Mouse (Mus musculus): ENCODE results near the gene Cycs. TPM values are rescaled to one million over a fixed set of nuclear protein-coding genes. Genes with fewer than 3 reads are reported as not detected.

The Cycs gene
- polyA plus RNA-seq, 1 experiment = 50.4 TPM

- 79% methylated on average over 1 of the region's 1 CpGs for WGBS
- peaks cover 4% of the 10 kb centered on the region for H3K4me1 ChIP-seq (ENCODE audit: control insufficient read depth, insufficient read depth, low read length)
- H3K27ac ChIP-seq (ENCODE audit: control insufficient read depth, insufficient read depth, low read depth, low read length, poor library complexity) = no peak overlapping the region
- TF ChIP-seq POLR2A (IDR thresholded peaks at IDR 0.05; ENCODE audit: borderline replicate concordance, control insufficient read depth, low read depth, low read length) (no peak), CTCF (IDR thresholded peaks at IDR 0.05; ENCODE audit: control insufficient read depth, insufficient read depth, low read length) (no peak)
- no peak overlapping the region for H3K4me3 ChIP-seq (replicated peaks; ENCODE audit: control insufficient read depth, low read depth, low read length)
Observed at GRCm38 (mm10) chr6:50539641-50540040, 26.7 kb downstream of the Cycs start.

- 6% methylated on average over 7 of the region's 7 CpGs for WGBS
- TF ChIP-seq CTCF (IDR thresholded peaks at IDR 0.05; ENCODE audit: control insufficient read depth, insufficient read depth, low read length) (peak; percentile 89), POLR2A (IDR thresholded peaks at IDR 0.05; ENCODE audit: borderline replicate concordance, control insufficient read depth, low read depth, low read length) (no peak)
- Histone ChIP-seq H3K4me1 (ENCODE audit: control insufficient read depth, insufficient read depth, low read length) (peaks cover 2% of the 10 kb centered on the region), H3K4me3 (replicated peaks; ENCODE audit: control insufficient read depth, low read depth, low read length) (no peak overlapping the region), H3K27ac (ENCODE audit: control insufficient read depth, insufficient read depth, low read depth, low read length, poor library complexity) (no peak overlapping the region)
Observed at GRCm38 (mm10) chr6:50536461-50536892, 29.9 kb downstream of the Cycs start.

GRCm38 (mm10) chr6:50535346-50535745 lies 31.0 kb downstream of the Cycs start:
- WGBS = 88% methylated on average over 3 of the region's 3 CpGs
- Histone ChIP-seq H3K27ac (ENCODE audit: control insufficient read depth, insufficient read depth, low read depth, low read length, poor library complexity) (no peak overlapping the region), H3K4me1 (ENCODE audit: control insufficient read depth, insufficient read depth, low read length) (peaks cover 1% of the 10 kb centered on the region), H3K4me3 (replicated peaks; ENCODE audit: control insufficient read depth, low read depth, low read length) (no peak overlapping the region)
- TF ChIP-seq POLR2A (IDR thresholded peaks at IDR 0.05; ENCODE audit: borderline replicate concordance, control insufficient read depth, low read depth, low read length) (no peak), CTCF (IDR thresholded peaks at IDR 0.05; ENCODE audit: control insufficient read depth, insufficient read depth, low read length) (no peak)

- 88% methylated on average over 8 of the region's 8 CpGs for WGBS
- Histone ChIP-seq H3K4me1 (ENCODE audit: control insufficient read depth, insufficient read depth, low read length) (no peaks in the 10 kb centered on the region), H3K27ac (ENCODE audit: control insufficient read depth, insufficient read depth, low read depth, low read length, poor library complexity) (no peak overlapping the region), H3K4me3 (replicated peaks; ENCODE audit: control insufficient read depth, low read depth, low read length) (no peak overlapping the region)
- TF ChIP-seq CTCF (IDR thresholded peaks at IDR 0.05; ENCODE audit: control insufficient read depth, insufficient read depth, low read length) (no peak), POLR2A (IDR thresholded peaks at IDR 0.05; ENCODE audit: borderline replicate concordance, control insufficient read depth, low read depth, low read length) (no peak)
Observed at GRCm38 (mm10) chr6:50531920-50532319, 34.4 kb downstream of the Cycs start.

- Histone ChIP-seq H3K4me1 (ENCODE audit: control insufficient read depth, insufficient read depth, low read length) (no peaks in the 10 kb centered on the region; the same call in 1 of the 2 replicates), H3K27ac (ENCODE audit: control insufficient read depth, insufficient read depth, low read depth, low read length, poor library complexity) (no peak overlapping the region), H3K4me3 (replicated peaks; ENCODE audit: control insufficient read depth, low read depth, low read length) (no peak overlapping the region)
- TF ChIP-seq POLR2A (IDR thresholded peaks at IDR 0.05; ENCODE audit: borderline replicate concordance, control insufficient read depth, low read depth, low read length) (no peak), CTCF (IDR thresholded peaks at IDR 0.05; ENCODE audit: control insufficient read depth, insufficient read depth, low read length) (no peak)
- 67% methylated on average over 3 of the region's 3 CpGs for WGBS
Observed at GRCm38 (mm10) chr6:50531003-50531402, 35.3 kb downstream of the Cycs start.

- H3K4me1 ChIP-seq (ENCODE audit: control insufficient read depth, insufficient read depth, low read length) = no peaks in the 10 kb centered on the region; the same call in 1 of the 2 replicates
- TF ChIP-seq CTCF (IDR thresholded peaks at IDR 0.05; ENCODE audit: control insufficient read depth, insufficient read depth, low read length) (no peak), POLR2A (IDR thresholded peaks at IDR 0.05; ENCODE audit: borderline replicate concordance, control insufficient read depth, low read depth, low read length) (no peak)
- no peak overlapping the region for H3K27ac ChIP-seq (ENCODE audit: control insufficient read depth, insufficient read depth, low read depth, low read length, poor library complexity)
- no peak overlapping the region for H3K4me3 ChIP-seq (replicated peaks; ENCODE audit: control insufficient read depth, low read depth, low read length)
- WGBS = 88% methylated on average over 11 of the region's 11 CpGs
Observed at GRCm38 (mm10) chr6:50529194-50529593, 37.1 kb downstream of the Cycs start.

- Histone ChIP-seq H3K4me3 (replicated peaks; ENCODE audit: control insufficient read depth, low read depth, low read length) (no peak overlapping the region), H3K27ac (ENCODE audit: control insufficient read depth, insufficient read depth, low read depth, low read length, poor library complexity) (no peak overlapping the region), H3K4me1 (ENCODE audit: control insufficient read depth, insufficient read depth, low read length) (no peaks in the 10 kb centered on the region; the same call in 1 of the 2 replicates)
- 84% methylated on average over 9 of the region's 9 CpGs for WGBS
- TF ChIP-seq CTCF (IDR thresholded peaks at IDR 0.05; ENCODE audit: control insufficient read depth, insufficient read depth, low read length) (no peak), POLR2A (IDR thresholded peaks at IDR 0.05; ENCODE audit: borderline replicate concordance, control insufficient read depth, low read depth, low read length) (no peak)
Observed at GRCm38 (mm10) chr6:50527416-50527815, 38.9 kb downstream of the Cycs start.

- Histone ChIP-seq H3K4me1 (ENCODE audit: control insufficient read depth, insufficient read depth, low read length) (peaks cover 2% of the 10 kb centered on the region; the same call in 1 of the 2 replicates), H3K27ac (ENCODE audit: control insufficient read depth, insufficient read depth, low read depth, low read length, poor library complexity) (no peak overlapping the region), H3K4me3 (replicated peaks; ENCODE audit: control insufficient read depth, low read depth, low read length) (no peak overlapping the region)
- no peak for TF ChIP-seq POLR2A (IDR thresholded peaks at IDR 0.05; ENCODE audit: borderline replicate concordance, control insufficient read depth, low read depth, low read length)
- TF ChIP-seq CTCF (IDR thresholded peaks at IDR 0.05; ENCODE audit: control insufficient read depth, insufficient read depth, low read length) = peak; percentile 58
- WGBS = 24% methylated on average over 7 of the region's 7 CpGs
Observed at GRCm38 (mm10) chr6:50526597-50527024, 39.7 kb downstream of the Cycs start.

- Histone ChIP-seq H3K27ac (ENCODE audit: control insufficient read depth, insufficient read depth, low read depth, low read length, poor library complexity) (no peak overlapping the region), H3K4me3 (replicated peaks; ENCODE audit: control insufficient read depth, low read depth, low read length) (no peak overlapping the region), H3K4me1 (ENCODE audit: control insufficient read depth, insufficient read depth, low read length) (peaks cover 2% of the 10 kb centered on the region; the same call in 1 of the 2 replicates)
- 90% methylated on average over 8 of the region's 8 CpGs for WGBS
- TF ChIP-seq POLR2A (IDR thresholded peaks at IDR 0.05; ENCODE audit: borderline replicate concordance, control insufficient read depth, low read depth, low read length) (no peak), CTCF (IDR thresholded peaks at IDR 0.05; ENCODE audit: control insufficient read depth, insufficient read depth, low read length) (no peak)
Observed at GRCm38 (mm10) chr6:50525846-50526245, 40.5 kb downstream of the Cycs start.
